Mouse (Mus musculus) liver, adult 2 months (tissue): ENCODE measurements around the gene Klhl29. TPM values are rescaled to one million over a fixed set of nuclear protein-coding genes. Genes with fewer than 3 reads are reported as not detected.

Experiments used
- DNase-seq: peaks from one replicate; pipeline ENCODE4 v3.0.0-alpha.2; 2011; ENCODE audit warnings: low read depth, low spot score; ENCODE audit errors: extremely low read depth
- H3K27ac ChIP-seq: fragments of 200-500 bp; replicated peaks from 2 replicates; pipeline ENCODE4 v1.5.1; 2012; ENCODE audit warnings: low read depth, mild to moderate bottlenecking, control low read depth, inconsistent platforms, low read length; ENCODE audit not compliant: insufficient read depth
- H3K27me3 ChIP-seq: fragments of 200-500 bp; 2 replicates; pipeline ENCODE4 v1.6.1; 2012; ENCODE audit warnings: mild to moderate bottlenecking, moderate library complexity, low read length, inconsistent platforms; ENCODE audit not compliant: control insufficient read depth, insufficient read depth
- H3K36me3 ChIP-seq: fragments of 200-500 bp; 2 replicates; pipeline ENCODE4 v1.6.1; 2012; ENCODE audit warnings: low read length, inconsistent platforms; ENCODE audit not compliant: control insufficient read depth, insufficient read depth
- H3K4me1 ChIP-seq: fragments of 200-500 bp; 2 replicates; pipeline ENCODE4 v1.6.1; 2011; ENCODE audit warnings: low read length; ENCODE audit not compliant: control insufficient read depth, insufficient read depth
- H3K4me3 ChIP-seq: fragments of 200-500 bp; 2 replicates; pipeline ENCODE4 v1.5.1; 2011; ENCODE audit warnings: low read depth, mild to moderate bottlenecking, control low read depth, low read length, moderate library complexity; ENCODE audit not compliant: insufficient read depth
- H3K79me2 ChIP-seq: fragments of 200-500 bp; 2 replicates; pipeline ENCODE4 v1.6.1; 2012; ENCODE audit warnings: inconsistent platforms, mild to moderate bottlenecking, low read length, moderate library complexity; ENCODE audit not compliant: control insufficient read depth, insufficient read depth
- H3K9ac ChIP-seq: fragments of 200-500 bp; 2 replicates; pipeline ENCODE4 v1.6.1; 2012; ENCODE audit warnings: low read depth, mild to moderate bottlenecking, control low read depth, inconsistent platforms, low read length
- CTCF ChIP-seq: fragments of 200-500 bp; IDR thresholded peaks from 2 replicates; pipeline ENCODE4 v1.5.1; 2011; ENCODE audit warnings: low read depth, low read length, control low read depth
- POLR2A ChIP-seq: fragments of 200-500 bp; IDR thresholded peaks from 2 replicates; pipeline ENCODE4 v1.6.1; 2011; ENCODE audit warnings: low read length, control low read depth; ENCODE audit not compliant: insufficient read depth; ENCODE audit errors: extremely low read depth
- WGBS: fragments of 180-500 bp; shearing (Covaris S2); methylation state at CpG from one replicate; pipeline ENCODE4 v1.1.7; 2018; 5-methylcytosine and 5-hydroxymethylcytosine counted together
- polyA plus RNA-seq: library from polyadenylated mRNA; depleted of rRNA; stranded (reverse); fragments of >200 nt; gene quantifications from 2 replicates; pipeline ENCODE4 v1.2.3, GENCODE M21; 2012
- total RNA-seq: library from RNA; depleted of rRNA; stranded (reverse); fragments of >200 nt; gene quantifications from 2 replicates; pipeline ENCODE4 v1.2.3, GENCODE M21; 2014

Klhl29 gene
- total and polyA plus RNA-seq, 2 experiments: under 0.01 to 0.10 TPM

DNA sequence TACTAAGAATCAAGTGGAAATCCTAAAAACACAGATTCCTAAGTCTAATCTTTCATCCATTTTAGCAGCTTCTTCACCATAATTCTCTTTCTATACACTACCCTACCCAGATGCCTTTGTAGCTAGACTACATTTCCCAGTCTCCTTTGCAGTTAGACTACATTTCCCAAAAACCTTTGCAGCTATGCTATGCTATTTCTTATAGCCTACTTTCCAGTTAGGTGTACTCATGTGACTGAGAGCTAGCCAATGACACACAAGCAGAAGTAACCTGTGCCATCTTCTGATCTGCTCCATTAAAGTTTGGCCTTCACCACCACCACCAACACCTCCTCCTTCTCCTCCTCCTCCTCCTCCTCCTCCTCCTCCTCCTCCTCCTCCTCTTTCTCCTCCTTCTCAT lies 11.2 kb upstream of the Klhl29 start:
- Histone ChIP-seq H3K4me1 (no peaks in the 10 kb centered on the region), H3K4me3 (no peak overlapping the region), H3K79me2 (no peaks in the 10 kb centered on the region), H3K27me3 (no peaks in the 10 kb centered on the region), H3K9ac (no peak overlapping the region), H3K36me3 (no peaks in the 10 kb centered on the region), H3K27ac (no peak overlapping the region)
- no peak for DNase-seq
- no peak for TF ChIP-seq POLR2A
- no peak for TF ChIP-seq CTCF

GRCm38 (mm10) chr12:5381694-5382093 lies 6.2 kb upstream of the Klhl29 start:
- TF ChIP-seq CTCF (no peak), POLR2A (no peak)
- Histone ChIP-seq H3K4me3 (no peak overlapping the region), H3K4me1 (no peaks in the 10 kb centered on the region), H3K9ac (no peak overlapping the region), H3K27me3 (peaks cover 2% of the 10 kb centered on the region; the same call in 1 of the 2 replicates), H3K79me2 (no peaks in the 10 kb centered on the region), H3K27ac (no peak overlapping the region), H3K36me3 (no peaks in the 10 kb centered on the region)
- no peak for DNase-seq

DNA sequence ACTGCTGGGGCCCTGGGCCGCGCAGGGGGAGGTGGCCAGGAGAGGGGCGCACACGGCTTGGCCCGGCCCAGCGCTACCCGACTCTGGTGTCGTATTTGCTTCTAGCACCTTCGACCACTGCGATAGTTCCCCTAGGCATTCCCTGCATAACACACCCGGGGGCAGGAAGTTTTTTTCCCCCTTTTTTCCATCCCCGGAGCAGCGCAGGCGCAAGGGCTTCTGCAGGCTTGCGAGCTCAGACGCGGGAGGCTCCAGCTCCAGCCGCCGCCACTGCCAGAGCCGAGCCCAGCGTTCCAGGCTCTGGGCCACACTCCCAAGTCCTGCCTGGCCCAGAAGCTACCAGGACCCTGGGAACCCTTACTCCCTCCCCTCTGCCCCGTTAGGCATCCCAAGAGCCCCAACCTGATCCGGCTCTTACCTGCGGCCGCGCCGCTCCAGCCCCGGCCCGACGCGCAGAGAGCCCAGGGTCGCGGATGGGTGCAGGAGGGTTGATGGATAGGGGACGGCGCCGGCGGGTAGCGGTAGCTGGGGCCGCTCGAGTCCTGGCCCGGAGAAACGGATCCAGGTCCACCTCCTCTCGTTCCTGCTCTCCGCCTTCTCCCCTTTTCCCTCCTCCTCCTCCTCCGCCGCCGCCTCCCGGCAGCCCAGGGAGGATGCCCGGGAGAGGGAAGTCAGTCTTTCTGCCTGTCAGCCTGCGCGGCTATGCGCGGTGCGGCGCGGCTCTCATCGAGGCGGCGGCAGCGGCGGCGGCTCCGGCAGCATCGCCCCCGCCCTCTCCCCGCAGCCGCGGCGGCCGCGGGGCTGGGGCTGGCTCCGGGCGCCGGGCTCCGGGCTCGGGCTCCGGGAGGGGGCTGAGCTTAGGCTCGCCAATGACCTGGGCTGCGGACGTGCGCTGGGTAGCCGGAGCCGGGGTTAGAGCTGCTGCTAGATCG lies 532 bp downstream of the Klhl29 start:
- no peak overlapping the region for H3K27ac ChIP-seq
- WGBS: 2% methylated on average over 82 of the region's 84 CpGs
- H3K9ac ChIP-seq: peak overlapping the region; percentile 73
- H3K4me3 ChIP-seq: peak overlapping the region; percentile 44
- DNase-seq: no peak
- no peaks in the 10 kb centered on the region for H3K79me2 ChIP-seq
- H3K36me3 ChIP-seq: no peaks in the 10 kb centered on the region
- H3K4me1 ChIP-seq: no peaks in the 10 kb centered on the region
- H3K27me3 ChIP-seq: peaks cover 20% of the 10 kb centered on the region
- TF ChIP-seq POLR2A: no peak
- TF ChIP-seq CTCF: no peak

- no peak for TF ChIP-seq POLR2A
- TF ChIP-seq CTCF: no peak
- Histone ChIP-seq H3K4me3 (peak overlapping the region; percentile 44), H3K36me3 (no peaks in the 10 kb centered on the region), H3K79me2 (no peaks in the 10 kb centered on the region), H3K27me3 (peaks cover 20% of the 10 kb centered on the region), H3K27ac (no peak overlapping the region), H3K9ac (peak overlapping the region; percentile 50; the same call in 1 of the 2 replicates), H3K4me1 (no peaks in the 10 kb centered on the region)
- 3% methylated on average over 31 of the region's 31 CpGs for WGBS
- no peak for DNase-seq
These were observed 1.2 kb downstream of the Klhl29 start for GRCm38 (mm10) chr12:5374196-5374683.

- Histone ChIP-seq H3K79me2 (no peaks in the 10 kb centered on the region), H3K27me3 (peaks cover 20% of the 10 kb centered on the region), H3K4me3 (peak overlapping the region; percentile 44), H3K36me3 (no peaks in the 10 kb centered on the region), H3K27ac (no peak overlapping the region), H3K4me1 (no peaks in the 10 kb centered on the region), H3K9ac (peak overlapping the region; percentile 10; the same call in 1 of the 2 replicates)
- WGBS: 1% methylated on average over 42 of the region's 42 CpGs
- no peak for DNase-seq
- no peak for TF ChIP-seq CTCF
- TF ChIP-seq POLR2A: no peak
These were observed 1.8 kb downstream of the Klhl29 start for GRCm38 (mm10) chr12:5373641-5374195.
